Mouse (Mus musculus): Measurements from ENCODE around the gene Tmem185b. TPM values are rescaled to one million over a fixed set of nuclear protein-coding genes. Genes with fewer than 3 reads are reported as not detected.

Tmem185b gene
- polyA plus RNA-seq (2016; fragmentation: Nextera tagmentation; extraction: Ambion mirVana): 18.2 and 19.7 TPM in 2 replicates

- peaks cover 9% of the 10 kb centered on the region; the same call in 1 of the 2 replicates for H3K9me3 ChIP-seq
- H3K36me3 ChIP-seq: peaks cover 24% of the 10 kb centered on the region
- 2% methylated on average over 82 of the region's 82 CpGs for WGBS
- H3K9ac ChIP-seq: peak within 1 kb of the TSS; percentile 72
- peak within 1 kb of the TSS; percentile 90 for H3K4me2 ChIP-seq (replicated peaks)
- peak within 1 kb of the TSS; percentile 64 for H3K4me3 ChIP-seq
- ATAC-seq (ENCODE audit: low FRiP score, low read depth): peak; percentile 98
- H3K27me3 ChIP-seq (replicated peaks): no peaks in the 10 kb centered on the region
- H3K27ac ChIP-seq: peak within 1 kb of the TSS; percentile 57
- H3K4me1 ChIP-seq: peaks cover 22% of the 10 kb centered on the region
Measured at GRCm38 (mm10) chr1:119525689-119526591, at the start of gene Tmem185b. Gene Tmem185b (plus strand): TSS chr1:119526160.

DNA sequence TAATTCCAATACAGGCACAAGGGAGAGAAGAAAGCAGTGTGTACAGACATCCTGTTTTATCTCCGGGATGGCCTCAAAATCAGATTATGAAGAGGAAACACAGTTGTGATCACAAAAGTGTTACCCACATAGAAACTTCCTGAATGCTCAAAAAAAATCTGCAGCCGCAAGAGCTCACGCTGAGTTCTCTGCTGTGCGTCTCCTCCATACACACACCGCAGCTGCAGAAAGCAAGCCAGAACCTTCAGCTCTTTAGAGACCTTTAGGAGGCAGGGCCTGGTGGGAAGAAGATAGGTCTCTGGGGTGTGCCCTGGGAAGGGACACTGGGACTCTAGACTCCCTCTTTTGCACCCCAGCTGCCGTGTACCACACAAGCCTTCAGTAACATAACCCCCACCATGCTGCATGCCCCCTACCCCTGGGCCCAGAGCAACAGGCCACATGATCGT lies 49.0 kb upstream of the Tmem185b start:
- H3K4me2 ChIP-seq (replicated peaks): no peak overlapping the region
- no peaks in the 10 kb centered on the region for H3K27me3 ChIP-seq (replicated peaks)
- WGBS: 87% methylated on average over 7 of the region's 7 CpGs
- peaks cover 15% of the 10 kb centered on the region for H3K36me3 ChIP-seq
- no peak for ATAC-seq (ENCODE audit: low FRiP score, low read depth)
- 0 out of 2 replicates have a peak, but pooled peaks cover 2% of the 10 kb centered on the region for H3K4me1 ChIP-seq
- no peaks in the 10 kb centered on the region for H3K9me3 ChIP-seq
- no peak overlapping the region for H3K27ac ChIP-seq
- H3K4me3 ChIP-seq: no peak overlapping the region
- H3K9ac ChIP-seq: no peak overlapping the region

DNA sequence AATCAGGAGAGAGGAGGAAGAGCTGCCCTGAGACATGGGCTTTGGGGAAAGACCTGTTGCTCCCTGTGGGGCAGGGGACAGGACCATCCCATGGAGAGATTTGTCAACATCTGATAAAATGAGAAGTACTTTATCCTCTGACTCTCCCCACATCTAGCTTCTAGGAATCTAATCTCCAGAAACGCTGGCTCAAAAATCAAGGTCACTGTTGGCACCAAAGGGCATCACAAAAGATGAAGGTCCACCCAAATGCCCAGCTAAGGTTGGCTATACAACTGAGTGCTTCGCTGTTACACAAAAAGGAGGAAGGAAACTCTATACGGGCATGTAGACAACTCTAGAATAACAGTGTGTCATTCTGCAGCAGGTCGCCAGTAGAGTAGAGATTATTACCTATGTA lies 46.3 kb upstream of the Tmem185b start:
- 86% methylated on average over 4 of the region's 4 CpGs for WGBS

DNA sequence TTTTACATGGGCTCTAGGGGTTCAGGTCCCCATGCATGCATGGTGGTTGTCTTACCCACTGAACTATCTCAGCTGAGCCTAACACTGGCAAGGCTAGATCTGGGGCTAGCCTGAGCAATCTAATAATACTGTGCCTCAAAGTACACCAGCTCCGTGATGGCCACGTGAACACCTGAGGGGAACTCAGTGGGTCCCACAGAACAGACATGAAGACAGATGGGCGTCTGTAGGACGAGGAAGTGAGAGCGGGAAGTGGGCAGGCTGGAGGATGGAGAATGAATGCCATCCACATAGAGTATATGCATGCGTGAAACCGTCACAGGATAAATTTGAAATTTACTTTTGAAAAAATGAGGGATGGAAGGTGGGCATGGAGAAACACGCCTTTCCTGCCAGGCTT lies 45.3 kb upstream of the Tmem185b start:
- peaks cover 5% of the 10 kb centered on the region for H3K36me3 ChIP-seq
- no peak overlapping the region for H3K27ac ChIP-seq
- 94% methylated on average over 8 of the region's 8 CpGs for WGBS
- no peak for ATAC-seq (ENCODE audit: low FRiP score, low read depth)
- H3K9ac ChIP-seq: no peak overlapping the region
- no peak overlapping the region for H3K4me2 ChIP-seq (replicated peaks)
- no peak overlapping the region for H3K4me3 ChIP-seq
- H3K4me1 ChIP-seq: no peaks in the 10 kb centered on the region
- H3K27me3 ChIP-seq (replicated peaks): no peaks in the 10 kb centered on the region
- no peaks in the 10 kb centered on the region for H3K9me3 ChIP-seq

More for the DNA sequence above, 46.3 kb upstream of the Tmem185b start:
- Histone ChIP-seq H3K9me3 (no peaks in the 10 kb centered on the region), H3K27me3 (replicated peaks) (no peaks in the 10 kb centered on the region), H3K27ac (no peak overlapping the region), H3K9ac (no peak overlapping the region), H3K4me2 (replicated peaks) (no peak overlapping the region), H3K4me3 (no peak overlapping the region), H3K4me1 (no peaks in the 10 kb centered on the region), H3K36me3 (peaks cover 13% of the 10 kb centered on the region)
- ATAC-seq (ENCODE audit: low FRiP score, low read depth): no peak

GRCm38 (mm10) chr1:119481205-119481932 lies 44.6 kb upstream of the Tmem185b start:
- ATAC-seq (ENCODE audit: low FRiP score, low read depth): no peak

GRCm38 (mm10) chr1:119482891-119483290 lies 43.1 kb upstream of the Tmem185b start:
- Histone ChIP-seq H3K4me3 (no peak overlapping the region), H3K36me3 (no peaks in the 10 kb centered on the region), H3K27ac (no peak overlapping the region), H3K4me1 (peaks cover 5% of the 10 kb centered on the region; the same call in 1 of the 2 replicates), H3K4me2 (replicated peaks) (no peak overlapping the region), H3K27me3 (replicated peaks) (no peaks in the 10 kb centered on the region), H3K9ac (no peak overlapping the region), H3K9me3 (no peaks in the 10 kb centered on the region)
- WGBS: 64% methylated on average over 3 of the region's 3 CpGs
- no peak for ATAC-seq (ENCODE audit: low FRiP score, low read depth)

More at GRCm38 (mm10) chr1:119481205-119481932, 44.6 kb upstream of the Tmem185b start:
- H3K36me3 ChIP-seq: no peaks in the 10 kb centered on the region; the same call in 1 of the 2 replicates
- H3K27me3 ChIP-seq (replicated peaks): no peaks in the 10 kb centered on the region
- H3K4me3 ChIP-seq: no peak overlapping the region
- H3K4me2 ChIP-seq (replicated peaks): no peak overlapping the region
- no peak overlapping the region for H3K27ac ChIP-seq
- 94% methylated on average over 7 of the region's 7 CpGs for WGBS
- no peak overlapping the region for H3K9ac ChIP-seq
- no peaks in the 10 kb centered on the region for H3K9me3 ChIP-seq
- H3K4me1 ChIP-seq: no peaks in the 10 kb centered on the region

DNA sequence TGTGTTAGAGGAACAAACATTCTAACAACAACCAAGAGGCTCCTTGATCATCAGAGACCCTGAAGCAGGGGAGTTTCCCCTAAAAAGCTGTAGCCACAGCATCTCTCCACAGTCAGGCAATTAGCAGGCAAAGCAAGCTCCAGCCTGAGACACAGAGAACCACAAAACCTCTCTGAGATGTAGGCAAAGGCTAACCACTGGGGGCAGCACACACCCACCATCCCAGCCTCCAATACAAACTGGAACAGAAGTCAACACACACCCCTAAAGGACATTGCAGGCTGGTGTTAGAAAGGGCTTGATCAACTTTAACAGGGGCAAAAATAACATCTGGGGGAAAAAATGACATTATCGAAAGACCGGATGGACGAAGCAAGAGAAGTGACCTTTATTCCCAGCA lies 41.5 kb upstream of the Tmem185b start:
- peak; percentile 66; the same call in 1 of the 2 replicates for ATAC-seq (ENCODE audit: low FRiP score, low read depth)
- H3K9ac ChIP-seq: no peak overlapping the region
- H3K27me3 ChIP-seq (replicated peaks): no peaks in the 10 kb centered on the region
- H3K9me3 ChIP-seq: no peaks in the 10 kb centered on the region
- H3K4me3 ChIP-seq: no peak overlapping the region
- H3K36me3 ChIP-seq: no peaks in the 10 kb centered on the region
- no peak overlapping the region for H3K27ac ChIP-seq
- peaks cover 7% of the 10 kb centered on the region; the same call in 1 of the 2 replicates for H3K4me1 ChIP-seq
- H3K4me2 ChIP-seq (replicated peaks): no peak overlapping the region
- WGBS: 67% methylated on average over 3 of the region's 3 CpGs

DNA sequence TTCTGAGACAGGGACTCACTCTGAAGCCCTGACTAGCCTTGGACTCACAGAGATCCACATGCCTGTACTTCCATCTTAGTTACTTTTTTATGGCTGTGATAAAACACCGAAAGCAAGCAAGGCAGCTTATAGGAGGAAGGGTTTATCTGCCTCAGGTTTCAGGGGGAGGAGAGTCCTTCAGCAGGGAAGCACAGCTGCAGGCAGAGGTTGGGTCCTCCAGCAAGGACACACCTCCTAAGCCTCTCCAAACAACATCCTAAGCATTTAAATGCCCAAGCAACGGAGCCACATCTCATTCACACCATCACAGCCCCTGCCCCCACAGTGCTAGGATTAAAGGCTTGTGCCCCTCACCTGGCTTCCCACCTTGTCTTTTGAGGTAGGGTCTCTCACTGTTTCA lies 40.1 kb upstream of the Tmem185b start:
- H3K4me2 ChIP-seq (replicated peaks): no peak overlapping the region
- no peak overlapping the region for H3K9ac ChIP-seq
- no peaks in the 10 kb centered on the region for H3K27me3 ChIP-seq (replicated peaks)
- ATAC-seq (ENCODE audit: low FRiP score, low read depth): no peak
- H3K4me1 ChIP-seq: peaks cover 7% of the 10 kb centered on the region; the same call in 1 of the 2 replicates
- H3K4me3 ChIP-seq: no peak overlapping the region
- H3K36me3 ChIP-seq: no peaks in the 10 kb centered on the region
- no peaks in the 10 kb centered on the region for H3K9me3 ChIP-seq
- H3K27ac ChIP-seq: no peak overlapping the region
- WGBS: 13% methylated on average over 2 of the region's 2 CpGs

GRCm38 (mm10) chr1:119487917-119488590 lies 37.9 kb upstream of the Tmem185b start:
- WGBS: 60% methylated on average over 10 of the region's 10 CpGs
- no peak for ATAC-seq (ENCODE audit: low FRiP score, low read depth)
- no peak overlapping the region for H3K27ac ChIP-seq

DNA sequence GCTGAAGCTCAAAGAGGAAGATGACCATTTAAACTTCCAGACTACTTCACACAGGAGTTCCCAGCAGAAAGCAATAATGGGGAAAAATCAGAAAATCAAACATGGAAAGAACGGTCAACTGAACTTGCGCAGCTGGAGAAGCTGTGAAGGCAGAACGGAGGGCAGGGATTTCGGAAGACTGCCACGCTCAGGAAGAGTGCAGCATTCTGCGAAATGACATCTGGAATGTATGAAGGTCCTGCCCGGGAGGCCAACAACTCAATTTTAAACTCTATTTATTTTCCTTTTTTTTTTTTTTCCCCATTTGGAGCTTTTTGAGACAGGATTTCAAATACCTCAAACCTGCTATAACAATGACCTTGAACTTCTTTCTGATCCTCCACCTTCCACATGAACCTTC lies 35.2 kb upstream of the Tmem185b start:
- no peak overlapping the region for H3K9ac ChIP-seq
- no peak overlapping the region for H3K4me3 ChIP-seq
- H3K36me3 ChIP-seq: no peaks in the 10 kb centered on the region
- 84% methylated on average over 7 of the region's 7 CpGs for WGBS
- peaks cover 19% of the 10 kb centered on the region for H3K4me1 ChIP-seq
- H3K27me3 ChIP-seq (replicated peaks): no peaks in the 10 kb centered on the region
- H3K4me2 ChIP-seq (replicated peaks): no peak overlapping the region
- H3K27ac ChIP-seq: no peak overlapping the region
- no peak for ATAC-seq (ENCODE audit: low FRiP score, low read depth)
- no peaks in the 10 kb centered on the region for H3K9me3 ChIP-seq

More at GRCm38 (mm10) chr1:119487917-119488590, 37.9 kb upstream of the Tmem185b start:
- Histone ChIP-seq H3K4me2 (replicated peaks) (no peak overlapping the region), H3K27me3 (replicated peaks) (no peaks in the 10 kb centered on the region), H3K9ac (no peak overlapping the region), H3K4me3 (no peak overlapping the region), H3K9me3 (no peaks in the 10 kb centered on the region), H3K4me1 (peaks cover 19% of the 10 kb centered on the region), H3K36me3 (no peaks in the 10 kb centered on the region)

GRCm38 (mm10) chr1:119492097-119492496 lies 33.9 kb upstream of the Tmem185b start:
- Histone ChIP-seq H3K9ac (no peak overlapping the region), H3K9me3 (no peaks in the 10 kb centered on the region), H3K4me2 (replicated peaks) (no peak overlapping the region), H3K27me3 (replicated peaks) (no peaks in the 10 kb centered on the region), H3K4me1 (peaks cover 16% of the 10 kb centered on the region), H3K36me3 (no peaks in the 10 kb centered on the region), H3K4me3 (no peak overlapping the region), H3K27ac (no peak overlapping the region)
- WGBS: 63% methylated on average over 11 of the region's 11 CpGs
- ATAC-seq (ENCODE audit: low FRiP score, low read depth): no peak

GRCm38 (mm10) chr1:119492505-119492904 lies 33.5 kb upstream of the Tmem185b start:
- no peaks in the 10 kb centered on the region for H3K9me3 ChIP-seq
- no peak overlapping the region for H3K4me3 ChIP-seq
- H3K9ac ChIP-seq: no peak overlapping the region
- WGBS: 96% methylated on average over 1 of the region's 1 CpGs
- H3K27ac ChIP-seq: no peak overlapping the region
- ATAC-seq (ENCODE audit: low FRiP score, low read depth): no peak
- H3K36me3 ChIP-seq: no peaks in the 10 kb centered on the region
- H3K27me3 ChIP-seq (replicated peaks): no peaks in the 10 kb centered on the region
- no peak overlapping the region for H3K4me2 ChIP-seq (replicated peaks)
- peaks cover 15% of the 10 kb centered on the region for H3K4me1 ChIP-seq
